Mouse (Mus musculus): ENCODE data around the gene Slc25a38. TPM values are rescaled to one million over a fixed set of nuclear protein-coding genes. Genes with fewer than 3 reads are reported as not detected.

Gene Slc25a38
- polyA plus RNA-seq, 1 experiment from 2014 or later: 31.1 TPM

DNA sequence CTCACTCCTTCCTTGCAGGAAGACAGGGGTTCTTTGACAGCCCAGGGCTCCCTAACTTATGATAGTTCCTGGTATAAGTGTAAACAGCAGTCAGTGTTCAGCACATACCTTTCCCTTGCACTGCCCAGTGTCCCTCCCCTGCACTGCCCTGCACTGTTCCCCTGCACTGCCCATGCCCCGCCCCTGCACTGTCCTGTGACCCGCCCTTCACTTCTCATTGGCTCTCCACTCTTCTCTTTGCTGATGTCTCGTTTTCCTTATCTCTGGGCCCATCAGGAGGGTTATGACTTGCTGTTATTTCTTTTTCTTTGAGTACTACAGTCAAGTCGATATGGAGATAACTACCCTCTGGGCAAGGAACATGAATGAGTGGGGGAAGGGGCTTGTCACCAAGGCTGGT lies 47.9 kb downstream of the Slc25a38 start:
- Histone ChIP-seq H3K27ac (no peak overlapping the region), H3K36me3 (no peaks in the 10 kb centered on the region), H3K4me1 (no peaks in the 10 kb centered on the region), H3K4me3 (no peak overlapping the region), H3K9me3 (no peaks in the 10 kb centered on the region), H3K4me2 (no peak overlapping the region), H3K9ac (no peak overlapping the region), H3K27me3 (no peaks in the 10 kb centered on the region)
- ATAC-seq (ENCODE audit: borderline replicate concordance, extremely low read depth, low FRiP score, low TSS enrichment): no peak
- WGBS: 29% methylated on average over 4 of the region's 4 CpGs

GRCm38 (mm10) chr9:120163862-120164261 lies 53.7 kb downstream of the Slc25a38 start:
- Histone ChIP-seq H3K4me1 (no peaks in the 10 kb centered on the region), H3K36me3 (no peaks in the 10 kb centered on the region), H3K4me3 (no peak overlapping the region), H3K27me3 (peaks cover 4% of the 10 kb centered on the region; the same call in 1 of the 2 replicates), H3K27ac (no peak overlapping the region), H3K9ac (no peak overlapping the region), H3K4me2 (no peak overlapping the region), H3K9me3 (no peaks in the 10 kb centered on the region)
- no peak for ATAC-seq (ENCODE audit: borderline replicate concordance, extremely low read depth, low FRiP score, low TSS enrichment)
- 84% methylated on average over 16 of the region's 16 CpGs for WGBS

DNA sequence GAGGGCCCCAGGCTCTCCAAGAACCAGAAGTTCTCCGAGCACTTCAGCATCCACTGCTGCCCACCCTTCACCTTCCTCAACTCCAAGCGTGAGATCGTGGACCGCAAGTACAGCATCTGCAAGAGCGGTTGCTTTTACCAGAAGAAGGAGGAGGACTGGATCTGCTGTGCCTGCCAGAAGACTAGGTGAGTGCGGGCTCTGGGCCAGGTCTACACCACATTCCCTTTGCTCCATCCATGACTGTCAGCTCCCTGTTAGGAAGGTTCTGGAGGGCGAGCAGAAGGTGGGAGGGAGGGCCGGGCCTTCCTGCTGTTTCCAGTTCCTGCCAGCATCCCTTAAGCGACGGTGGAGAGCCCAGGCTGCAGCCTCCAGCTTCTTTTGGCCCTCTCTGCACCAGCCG lies 57.7 kb downstream of the Slc25a38 start:
- ATAC-seq (ENCODE audit: borderline replicate concordance, extremely low read depth, low FRiP score, low TSS enrichment): no peak
- Histone ChIP-seq H3K36me3 (no peaks in the 10 kb centered on the region), H3K4me3 (no peak overlapping the region), H3K9me3 (no peaks in the 10 kb centered on the region), H3K27ac (no peak overlapping the region), H3K27me3 (peaks cover 4% of the 10 kb centered on the region; the same call in 1 of the 2 replicates), H3K4me1 (no peaks in the 10 kb centered on the region), H3K4me2 (no peak overlapping the region), H3K9ac (no peak overlapping the region)
- 62% methylated on average over 11 of the region's 11 CpGs for WGBS

- no peak for ATAC-seq (ENCODE audit: borderline replicate concordance, extremely low read depth, low FRiP score, low TSS enrichment)
These were observed 61.1 kb downstream of the Slc25a38 start for GRCm38 (mm10) chr9:120171295-120171694.

More at GRCm38 (mm10) chr9:120171295-120171694, 61.1 kb downstream of the Slc25a38 start:
- WGBS: 35% methylated on average over 5 of the region's 5 CpGs
- H3K4me2 ChIP-seq: no peak overlapping the region
- no peak overlapping the region for H3K9ac ChIP-seq
- no peak overlapping the region for H3K27ac ChIP-seq
- H3K9me3 ChIP-seq: no peaks in the 10 kb centered on the region
- H3K27me3 ChIP-seq: peaks cover 4% of the 10 kb centered on the region; the same call in 1 of the 2 replicates
- H3K4me3 ChIP-seq: no peak overlapping the region
- no peaks in the 10 kb centered on the region for H3K36me3 ChIP-seq
- no peaks in the 10 kb centered on the region for H3K4me1 ChIP-seq

Other genes with a start within 250 kb of the Slc25a38 start
- gene Wdr48, start 215.5 kb upstream of the Slc25a38 start, polyA plus RNA-seq (2015; fragmentation: Nextera tagmentation; extraction: Ambion mirVana): 53.3 and 54.1 TPM in 2 replicates
- gene Gorasp1, start 172.8 kb upstream of the Slc25a38 start, polyA plus RNA-seq (2015; fragmentation: Nextera tagmentation; extraction: Ambion mirVana): 31.1 and 35.6 TPM in 2 replicates
- 0.67 and 1.1 TPM in 2 replicates for gene Ttc21a, start 172.8 kb upstream of the Slc25a38 start, polyA plus RNA-seq (2015; fragmentation: Nextera tagmentation; extraction: Ambion mirVana)
- gene Csrnp1, start 125.7 kb upstream of the Slc25a38 start, polyA plus RNA-seq (2015; fragmentation: Nextera tagmentation; extraction: Ambion mirVana): 8.2 and 8.7 TPM in 2 replicates
- 0.96 and 1.3 TPM in 2 replicates for gene Xirp1, start 86.8 kb upstream of the Slc25a38 start, polyA plus RNA-seq (2015; fragmentation: Nextera tagmentation; extraction: Ambion mirVana)
- 7.8 and 9.2 TPM in 2 replicates for gene Cx3cr1, start 40.5 kb upstream of the Slc25a38 start, polyA plus RNA-seq (2015; fragmentation: Nextera tagmentation; extraction: Ambion mirVana)
- gene Ccr8, start 18.3 kb upstream of the Slc25a38 start, polyA plus RNA-seq (2015; fragmentation: Nextera tagmentation; extraction: Ambion mirVana): 0.36 and 0.79 TPM in 2 replicates
- gene Rpsa, start 17.3 kb downstream of the Slc25a38 start, polyA plus RNA-seq (2015; fragmentation: Nextera tagmentation; extraction: Ambion mirVana): 1,474 and 1,505 TPM in 2 replicates
- not detected in 2 replicates for gene Mobp, start 39.3 kb downstream of the Slc25a38 start, polyA plus RNA-seq (2015; fragmentation: Nextera tagmentation; extraction: Ambion mirVana)
- gene Myrip, start 191.1 kb downstream of the Slc25a38 start, polyA plus RNA-seq (2015; fragmentation: Nextera tagmentation; extraction: Ambion mirVana): 0.29 and 0.31 TPM in 2 replicates

All from lung, embryonic 15.5 days (tissue).